Mouse (Mus musculus) midbrain, postnatal 0 days (tissue): ENCODE results near the gene Rps19. TPM values are rescaled to one million over a fixed set of nuclear protein-coding genes. Genes with fewer than 3 reads are reported as not detected.
"Not testable (repeated sequence)": the region's sequence is repeated elsewhere in the genome, so short reads cannot be mapped to it uniquely, and the experiment has no call there.

ENCODE experiments used
- ATAC-seq: fragments of 200-750 bp; cut with Nextera tagmentation; 2 replicates; pipeline ENCODE4 v1.8.0; 2017; ENCODE audit warnings: moderate number of reproducible peaks, mild to moderate bottlenecking, moderate TSS enrichment, moderate library complexity; ENCODE audit not compliant: low FRiP score
- DNase-seq: peaks from one replicate; pipeline ENCODE4 v3.0.0-alpha.2; 2015; ENCODE audit warnings: low spot score
- H3K27ac ChIP-seq: fragments of 300-500 bp; sonication (generic); 2 replicates; pipeline ENCODE4 v1.5.1; 2014; ENCODE audit warnings: low read depth, mild to moderate bottlenecking, low read length, mixed read lengths
- H3K27me3 ChIP-seq: fragments of 300-500 bp; sonication (generic); 2 replicates; pipeline ENCODE4 v1.6.1; 2014; ENCODE audit warnings: low read length, control low read depth, mixed read lengths; ENCODE audit not compliant: insufficient read depth
- H3K36me3 ChIP-seq: fragments of 300-500 bp; sonication (generic); 2 replicates; pipeline ENCODE4 v1.6.1; 2014; ENCODE audit warnings: low read length, control low read depth, mixed read lengths; ENCODE audit not compliant: insufficient read depth
- H3K4me1 ChIP-seq: fragments of 300-500 bp; sonication (generic); 2 replicates; pipeline ENCODE4 v1.6.1; 2014; ENCODE audit warnings: mild to moderate bottlenecking, control low read depth, antibody characterized with exemption, low read length, mixed read lengths; ENCODE audit not compliant: insufficient read depth
- H3K4me2 ChIP-seq: fragments of 300-500 bp; sonication (generic); 2 replicates; pipeline ENCODE4 v1.6.1; 2014; ENCODE audit warnings: low read depth, mild to moderate bottlenecking, low read length, mixed read lengths; ENCODE audit not compliant: poor library complexity, severe bottlenecking
- H3K4me3 ChIP-seq: fragments of 300-500 bp; sonication (generic); 2 replicates; pipeline ENCODE4 v1.5.1; 2014; ENCODE audit warnings: low read depth, mild to moderate bottlenecking, low read length, moderate library complexity
- H3K9ac ChIP-seq: fragments of 300-500 bp; sonication (generic); replicated peaks from 2 replicates; pipeline ENCODE4 v1.6.1; 2014; ENCODE audit warnings: mild to moderate bottlenecking, low read length, moderate library complexity, mixed read lengths; ENCODE audit not compliant: poor library complexity, severe bottlenecking
- H3K9me3 ChIP-seq: fragments of 300-500 bp; sonication (generic); 2 replicates; pipeline ENCODE4 v1.6.1; 2016; ENCODE audit warnings: low read length, control low read depth
- CTCF ChIP-seq: IDR thresholded peaks from 2 replicates; pipeline ENCODE4 v1.5.1; 2016; ENCODE audit warnings: antibody characterized with exemption, mild to moderate bottlenecking
- WGBS: fragments of 180-500 bp; shearing (Covaris S2); extraction: QIAGEN DNeasy Blood & Tissue Kit; methylation state at CpG from one replicate; pipeline ENCODE4 v1.1.7; 2014; 5-methylcytosine and 5-hydroxymethylcytosine counted together
- polyA plus RNA-seq: library from polyadenylated mRNA; unstranded; fragments of >200 nt; fragmentation: Nextera tagmentation; extraction: Ambion mirVana; gene quantifications from 2 replicates; pipeline ENCODE4 v1.2.1, GENCODE M21; 2015
- total RNA-seq: library from RNA; depleted of rRNA; stranded (reverse); fragments of >200 nt; gene quantifications from 2 replicates; pipeline ENCODE4 v1.2.3, GENCODE M21; 2014

Gene Rps19
- total and polyA plus RNA-seq, 2 experiments from 2014 or later = 364 to 1,202 TPM

GRCm38 (mm10) chr7:24889431-24890220 is 5.5 kb downstream of the Rps19 start:
- ATAC-seq = no peak

GRCm38 (mm10) chr7:24890281-24891216 is 6.4 kb downstream of the Rps19 start:
- Histone ChIP-seq H3K36me3 (peaks cover 34% of the 10 kb centered on the region), H3K27ac (no peak overlapping the region), H3K4me3 (no peak overlapping the region), H3K9me3 (no peaks in the 10 kb centered on the region), H3K4me1 (peaks cover 9% of the 10 kb centered on the region), H3K9ac (no peak overlapping the region), H3K4me2 (no peak overlapping the region), H3K27me3 (no peaks in the 10 kb centered on the region)
- peak; percentile 99 for TF ChIP-seq CTCF
- ATAC-seq (peak; percentile 55; the same call in 1 of the 2 replicates), DNase-seq (peak; percentile 86)
- WGBS = 29% methylated on average over 10 of the region's 10 CpGs

More at GRCm38 (mm10) chr7:24889431-24890220, 5.5 kb downstream of the Rps19 start:
- no peaks in the 10 kb centered on the region for H3K27me3 ChIP-seq
- no peak for DNase-seq
- no peak overlapping the region for H3K4me3 ChIP-seq
- no peaks in the 10 kb centered on the region for H3K9me3 ChIP-seq
- TF ChIP-seq CTCF = no peak
- no peak overlapping the region for H3K9ac ChIP-seq
- H3K4me1 ChIP-seq = peaks cover 9% of the 10 kb centered on the region
- 84% methylated on average over 6 of the region's 6 CpGs for WGBS
- peaks cover 34% of the 10 kb centered on the region for H3K36me3 ChIP-seq
- H3K4me2 ChIP-seq = no peak overlapping the region
- H3K27ac ChIP-seq = no peak overlapping the region

- no peaks in the 10 kb centered on the region for H3K4me1 ChIP-seq
- no peak overlapping the region for H3K4me3 ChIP-seq
- H3K9ac ChIP-seq = no peak overlapping the region
- no peak for TF ChIP-seq CTCF
- no peaks in the 10 kb centered on the region for H3K27me3 ChIP-seq
- H3K9me3 ChIP-seq = no peaks in the 10 kb centered on the region
- no peak overlapping the region for H3K4me2 ChIP-seq
- H3K36me3 ChIP-seq = peaks cover 34% of the 10 kb centered on the region
- ATAC-seq = no peak
- WGBS = 74% methylated on average over 3 of the region's 3 CpGs
- no peak for DNase-seq
- no peak overlapping the region for H3K27ac ChIP-seq
Observed at GRCm38 (mm10) chr7:24891241-24892124, 7.3 kb downstream of the Rps19 start.

GRCm38 (mm10) chr7:24892125-24892583 is 8.0 kb downstream of the Rps19 start:
- Histone ChIP-seq H3K27ac (no peak overlapping the region), H3K4me3 (no peak overlapping the region), H3K4me2 (no peak overlapping the region), H3K4me1 (no peaks in the 10 kb centered on the region), H3K9me3 (no peaks in the 10 kb centered on the region), H3K36me3 (peaks cover 31% of the 10 kb centered on the region), H3K27me3 (no peaks in the 10 kb centered on the region), H3K9ac (no peak overlapping the region)
- no peak for ATAC-seq
- WGBS = 70% methylated on average over 2 of the region's 2 CpGs
- no peak for TF ChIP-seq CTCF
- DNase-seq = no peak

GRCm38 (mm10) chr7:24895749-24896148 is 11.6 kb downstream of the Rps19 start:
- H3K27me3 ChIP-seq, H3K4me2 ChIP-seq, H3K4me3 ChIP-seq, H3K9ac ChIP-seq, ATAC-seq, DNase-seq, H3K36me3 ChIP-seq, H3K9me3 ChIP-seq, H3K27ac ChIP-seq, H3K4me1 ChIP-seq: not testable (repeated sequence)
- WGBS = 96% methylated on average over 2 of the region's 2 CpGs
